Mouse (Mus musculus) heart, embryonic 14.5 days (tissue): ENCODE measurements around the gene Gm4869. TPM values are rescaled to one million over a fixed set of nuclear protein-coding genes. Genes with fewer than 3 reads are reported as not detected.

Experiments used
- ATAC-seq: fragments of 200-750 bp; cut with Nextera tagmentation; 2 replicates; pipeline ENCODE4 v1.8.0; 2017; ENCODE audit warnings: low read depth, moderate TSS enrichment; ENCODE audit not compliant: insufficient number of reproducible peaks, insufficient read depth, low FRiP score
- H3K27ac ChIP-seq, 2 experiments: fragments of 200-500 bp in 1 of 2; fragments of 300-500 bp in 1 of 2; sonication (generic) in 1 of 2; replicated peaks in 1 of 2; 2 replicates each; pipeline ENCODE4 v1.5.1; 2012 to 2014; ENCODE audit warnings: low read depth in 2 of 2, low read length in 2 of 2, control low read depth in 1 of 2, mild to moderate bottlenecking in 1 of 2, mixed read lengths in 1 of 2; ENCODE audit not compliant: control insufficient read depth in 1 of 2, insufficient read depth in 1 of 2
- H3K27me3 ChIP-seq: fragments of 300-500 bp; sonication (generic); 2 replicates; pipeline ENCODE4 v1.6.1; 2014; ENCODE audit warnings: mild to moderate bottlenecking, low read length, control low read depth; ENCODE audit not compliant: control insufficient read depth, insufficient read depth
- H3K36me3 ChIP-seq: fragments of 300-500 bp; sonication (generic); 2 replicates; pipeline ENCODE4 v1.6.1; 2014; ENCODE audit warnings: mild to moderate bottlenecking, control low read depth, low read length, mixed read lengths; ENCODE audit not compliant: control insufficient read depth, insufficient read depth
- H3K4me1 ChIP-seq, 2 experiments: fragments of 200-500 bp in 1 of 2; fragments of 300-500 bp in 1 of 2; sonication (generic) in 1 of 2; 2 replicates each; pipeline ENCODE4 v1.6.1; 2012 to 2014; ENCODE audit warnings: low read length in 2 of 2, control low read depth in 1 of 2, mixed read lengths in 1 of 2; ENCODE audit not compliant: control insufficient read depth in 2 of 2, insufficient read depth in 2 of 2
- H3K4me2 ChIP-seq: fragments of 300-500 bp; sonication (generic); 2 replicates; pipeline ENCODE4 v1.6.1; 2014; ENCODE audit warnings: mild to moderate bottlenecking, low read length
- H3K4me3 ChIP-seq, 2 experiments: fragments of 200-500 bp in 1 of 2; fragments of 300-500 bp in 1 of 2; sonication (generic) in 1 of 2; 2 replicates each; pipeline ENCODE4 v1.5.1; 2012 to 2014; ENCODE audit warnings: low read length in 2 of 2, mild to moderate bottlenecking in 2 of 2, control low read depth in 1 of 2, low read depth in 1 of 2, moderate library complexity in 1 of 2; ENCODE audit not compliant: control insufficient read depth in 1 of 2, insufficient read depth in 1 of 2
- H3K9ac ChIP-seq: fragments of 300-500 bp; sonication (generic); 2 replicates; pipeline ENCODE4 v1.6.1; 2014; ENCODE audit warnings: mild to moderate bottlenecking, low read length
- H3K9me3 ChIP-seq: fragments of 300-500 bp; sonication (generic); 2 replicates; pipeline ENCODE4 v1.6.1; 2016; ENCODE audit warnings: low read length, control low read depth; ENCODE audit not compliant: control insufficient read depth
- WGBS: fragments of 180-500 bp; shearing (Covaris S2); extraction: QIAGEN DNeasy Blood & Tissue Kit; methylation state at CpG from one replicate; pipeline ENCODE4 v1.1.7; 2014; 5-methylcytosine and 5-hydroxymethylcytosine counted together
- polyA plus RNA-seq: library from polyadenylated mRNA; unstranded; fragments of >200 nt; fragmentation: Nextera tagmentation; extraction: Ambion mirVana; gene quantifications from 2 replicates; pipeline ENCODE4 v1.2.1, GENCODE M21; 2014

Gene Gm4869
- not detected in 2 replicates for polyA plus RNA-seq

DNA sequence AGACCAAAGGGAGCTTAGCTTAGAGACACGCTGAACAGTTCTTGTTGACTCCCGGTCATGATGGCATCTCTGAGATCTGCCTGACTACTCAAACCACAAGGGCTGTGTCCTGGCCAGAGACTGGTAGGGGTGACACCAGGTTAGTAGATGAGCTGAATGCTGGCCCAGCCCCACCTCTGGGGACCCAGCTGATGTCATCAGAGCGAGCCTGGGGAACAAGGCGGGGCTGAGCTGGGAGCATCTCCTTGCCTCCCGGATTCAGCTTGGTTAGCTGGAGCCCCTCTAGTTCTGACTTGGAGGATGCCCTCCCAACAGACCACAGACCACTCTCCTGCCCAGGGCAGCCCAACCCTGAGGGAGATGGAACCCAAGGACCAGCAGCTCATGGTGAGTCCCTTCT lies at the start of gene Gm4869:
Gene Gm4869, plus strand, starts transcription at position 301 of the 400 bp plus-strand sequence.
- no peak for ATAC-seq
- peaks cover 6 to 12% of the 10 kb centered on the region in 2 experiments; a peak in 3 of 4 replicates for H3K4me1 ChIP-seq
- peak within 1 kb of the TSS; percentile 23 to 73; a peak in 2 of 4 replicates for H3K27ac ChIP-seq
- no peak within 1 kb of the TSS for H3K9ac ChIP-seq
- H3K36me3 ChIP-seq, result peaks cover 54% of the 10 kb centered on the region
- H3K9me3 ChIP-seq, result no peaks in the 10 kb centered on the region
- H3K27me3 ChIP-seq, result no peaks in the 10 kb centered on the region
- 91% methylated on average over 5 of the region's 5 CpGs for WGBS
- H3K4me3 ChIP-seq, result no peak within 1 kb of the TSS
- no peak within 1 kb of the TSS for H3K4me2 ChIP-seq

DNA sequence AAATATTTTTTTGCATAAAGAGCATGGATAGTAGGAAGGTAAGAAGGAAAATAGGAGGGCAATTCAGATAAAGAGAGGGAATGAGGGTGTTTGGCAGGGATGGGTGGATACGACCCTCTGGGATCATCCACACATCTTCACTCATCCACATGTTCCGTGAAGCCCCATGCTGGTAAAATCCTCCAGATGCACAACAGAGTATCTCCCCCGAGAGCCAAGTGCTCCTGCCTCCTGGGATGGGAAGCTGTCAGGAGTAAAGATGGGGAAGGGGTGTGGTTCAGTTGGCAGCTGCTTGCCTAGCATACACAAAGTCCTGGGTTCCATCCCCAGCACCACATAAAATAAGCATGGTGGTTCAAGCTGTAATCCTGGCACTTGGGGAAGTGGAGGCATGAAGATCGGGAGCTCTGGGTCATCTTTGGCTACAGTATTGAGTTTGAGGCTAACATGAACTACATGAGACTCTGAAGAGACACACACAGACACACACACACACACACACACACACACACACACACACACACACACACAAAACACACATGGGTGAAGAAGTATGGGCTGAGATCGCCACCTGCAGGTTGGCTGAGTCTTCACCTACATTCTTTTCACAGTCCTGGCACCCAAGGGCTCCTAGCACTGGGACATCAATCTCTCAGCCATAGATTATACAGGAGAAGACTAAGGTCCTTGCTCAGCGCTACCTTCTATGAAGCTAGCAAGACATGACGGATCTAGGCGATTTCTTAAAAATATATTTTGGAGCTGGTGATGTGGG lies 49.1 kb upstream of the Gm4869 start:
- no peaks in the 10 kb centered on the region for H3K9me3 ChIP-seq
- H3K4me3 ChIP-seq, result no peak overlapping the region
- 52% methylated on average over 8 of the region's 8 CpGs for WGBS
- no peak for ATAC-seq
- H3K27me3 ChIP-seq, result no peaks in the 10 kb centered on the region
- no peak overlapping the region for H3K9ac ChIP-seq
- H3K4me1 ChIP-seq, result no peaks in the 10 kb centered on the region
- H3K36me3 ChIP-seq, result no peaks in the 10 kb centered on the region
- no peak overlapping the region for H3K4me2 ChIP-seq
- H3K27ac ChIP-seq, result no peak overlapping the region

DNA sequence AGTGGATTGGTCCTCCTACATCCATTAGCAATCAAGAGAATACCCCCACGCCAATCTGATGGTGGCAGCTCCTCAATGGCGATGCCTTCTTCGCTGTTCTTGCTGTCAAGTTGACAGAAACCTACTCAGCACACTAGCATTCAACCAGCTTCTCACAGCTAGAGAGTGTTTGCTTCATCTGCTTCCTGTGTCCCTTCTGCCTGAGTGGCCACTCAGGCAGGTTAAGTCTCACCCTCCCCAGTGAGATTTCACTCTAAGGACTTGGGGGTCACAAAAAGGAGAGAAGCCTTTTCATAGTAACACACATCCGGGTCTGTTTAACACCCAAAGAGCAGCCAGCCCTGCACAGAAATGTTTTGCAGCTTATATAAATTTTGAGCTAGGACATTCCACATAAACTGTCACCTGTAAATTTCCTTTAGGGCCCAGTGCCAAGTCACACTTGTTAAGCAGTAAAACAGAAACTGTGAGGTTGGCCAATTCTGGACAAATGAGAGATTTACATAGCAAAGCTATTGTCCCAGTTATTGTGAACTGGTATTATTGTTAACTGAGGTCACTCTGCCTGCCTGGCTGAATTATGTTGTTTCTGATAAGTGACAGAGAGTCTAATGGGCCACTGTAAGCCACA lies 42.7 kb upstream of the Gm4869 start:
- no peaks in the 10 kb centered on the region for H3K9me3 ChIP-seq
- no peak overlapping the region for H3K4me2 ChIP-seq
- no peak overlapping the region for H3K27ac ChIP-seq
- no peak for ATAC-seq
- H3K4me1 ChIP-seq, result no peaks in the 10 kb centered on the region
- H3K9ac ChIP-seq, result no peak overlapping the region
- WGBS, result 70% methylated on average over 4 of the region's 4 CpGs
- no peak overlapping the region for H3K4me3 ChIP-seq
- H3K36me3 ChIP-seq, result no peaks in the 10 kb centered on the region
- H3K27me3 ChIP-seq, result no peaks in the 10 kb centered on the region

DNA sequence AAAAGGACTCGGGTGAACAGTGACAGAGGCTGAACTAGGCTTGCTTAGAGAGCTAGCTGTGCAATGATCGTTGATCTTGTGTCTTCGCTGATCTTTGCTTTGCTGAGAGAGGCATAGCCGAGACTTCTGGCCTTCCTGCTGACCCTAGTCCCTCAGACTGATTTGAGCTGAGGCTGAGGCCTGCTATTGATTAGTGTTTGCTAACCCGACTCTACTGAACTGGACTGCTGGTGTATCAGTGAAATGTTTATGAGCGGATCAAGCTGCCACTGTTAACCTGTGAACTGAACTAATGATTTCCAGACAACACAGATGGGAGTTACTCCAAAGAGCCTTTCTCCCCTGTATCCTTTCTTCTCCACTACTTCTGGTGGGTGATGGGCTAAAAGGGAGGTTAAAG lies 40.3 kb upstream of the Gm4869 start:
- Histone ChIP-seq H3K27ac (no peak overlapping the region), H3K4me1 (no peaks in the 10 kb centered on the region), H3K4me3 (no peak overlapping the region), H3K36me3 (no peaks in the 10 kb centered on the region), H3K27me3 (no peaks in the 10 kb centered on the region), H3K9me3 (no peaks in the 10 kb centered on the region), H3K9ac (no peak overlapping the region), H3K4me2 (no peak overlapping the region)
- ATAC-seq, result no peak
- 82% methylated on average over 6 of the region's 6 CpGs for WGBS

DNA sequence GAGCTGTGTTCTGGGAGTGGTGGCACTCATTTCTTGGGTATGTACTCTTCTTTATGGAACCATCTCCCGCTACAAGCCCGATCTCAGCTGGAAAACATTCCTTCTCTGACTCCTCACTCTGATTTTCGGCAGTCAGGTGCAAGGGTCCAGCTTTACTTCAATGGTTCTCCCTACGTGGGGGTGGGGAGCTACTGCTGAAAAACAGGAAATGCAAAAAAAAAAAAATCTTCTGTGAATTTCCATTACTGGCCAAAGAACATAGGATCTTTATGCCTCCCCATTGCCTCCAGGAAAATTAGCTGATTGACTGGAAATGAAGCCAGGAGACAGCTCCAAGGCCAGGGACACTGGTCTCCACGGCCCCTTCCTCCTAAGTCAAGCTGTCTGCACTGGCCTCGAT lies 38.8 kb upstream of the Gm4869 start:
- Histone ChIP-seq H3K27me3 (no peaks in the 10 kb centered on the region), H3K4me1 (no peaks in the 10 kb centered on the region), H3K4me2 (no peak overlapping the region), H3K9ac (no peak overlapping the region), H3K27ac (no peak overlapping the region), H3K36me3 (no peaks in the 10 kb centered on the region), H3K4me3 (no peak overlapping the region), H3K9me3 (no peaks in the 10 kb centered on the region)
- no peak for ATAC-seq
- WGBS, result 62% methylated on average over 6 of the region's 6 CpGs

DNA sequence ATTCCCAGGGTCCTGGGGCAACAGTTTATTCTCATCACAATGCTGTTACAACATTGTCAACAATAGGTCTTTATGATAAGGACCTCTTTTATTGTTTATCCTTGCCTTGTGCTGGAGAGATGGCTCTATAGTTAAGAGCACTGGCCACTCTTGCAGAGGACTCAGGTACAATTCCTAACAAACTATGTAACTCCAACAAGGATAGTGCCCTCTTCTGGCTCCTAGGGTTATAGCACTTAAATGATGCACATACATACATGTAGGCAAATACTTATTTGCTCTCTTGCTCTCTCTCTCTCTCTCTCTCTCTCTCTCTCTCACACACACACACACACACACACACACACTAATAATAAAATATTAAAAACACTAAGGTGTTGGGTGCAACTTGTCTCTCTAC lies 36.6 kb upstream of the Gm4869 start:
- no peak overlapping the region for H3K4me3 ChIP-seq
- no peaks in the 10 kb centered on the region for H3K36me3 ChIP-seq
- no peak overlapping the region for H3K4me2 ChIP-seq
- no peak for ATAC-seq
- H3K9me3 ChIP-seq, result no peaks in the 10 kb centered on the region
- no peak overlapping the region for H3K27ac ChIP-seq
- H3K9ac ChIP-seq, result no peak overlapping the region
- no peaks in the 10 kb centered on the region for H3K4me1 ChIP-seq
- H3K27me3 ChIP-seq, result no peaks in the 10 kb centered on the region

DNA sequence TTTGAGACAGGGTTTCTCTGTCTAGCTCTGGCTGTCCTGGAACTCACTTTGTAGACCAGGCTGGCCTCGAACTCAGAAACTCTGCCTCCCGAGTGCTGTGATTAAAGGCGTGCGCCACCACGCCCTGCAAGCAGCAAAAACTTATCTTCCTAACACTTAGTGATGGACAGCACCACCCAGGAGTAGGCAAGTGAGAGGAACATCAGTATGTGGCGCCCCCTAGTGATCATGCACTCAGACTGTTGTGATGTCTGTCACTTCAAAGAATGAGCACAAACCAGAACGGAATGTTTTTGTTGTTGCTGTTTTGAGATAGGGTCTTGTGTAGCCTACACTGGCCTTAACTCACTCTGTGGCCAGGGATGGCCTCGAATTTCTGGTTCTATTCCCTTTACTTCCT lies 34.1 kb upstream of the Gm4869 start:
- Histone ChIP-seq H3K36me3 (no peaks in the 10 kb centered on the region), H3K4me3 (no peak overlapping the region), H3K9me3 (no peaks in the 10 kb centered on the region), H3K27me3 (no peaks in the 10 kb centered on the region), H3K4me1 (no peaks in the 10 kb centered on the region), H3K27ac (no peak overlapping the region), H3K9ac (no peak overlapping the region), H3K4me2 (no peak overlapping the region)
- ATAC-seq, result no peak
- WGBS, result 27% methylated on average over 8 of the region's 8 CpGs
